Mouse (Mus musculus) macrophage (primary cell): ENCODE measurements around the gene Lpar5. TPM values are rescaled to one million over a fixed set of nuclear protein-coding genes. Genes with fewer than 3 reads are reported as not detected.
"Not testable (repeated sequence)": the region's sequence is repeated elsewhere in the genome, so short reads cannot be mapped to it uniquely, and the experiment has no call there.

Experiments
- H3K27ac ChIP-seq: fragments of 350-480 bp; formaldehyde crosslinking; 2 replicates; pipeline ENCODE4 v1.9.0; 2021
- H3K36me3 ChIP-seq: fragments of 350-480 bp; formaldehyde crosslinking; 2 replicates; pipeline ENCODE4 v1.9.0; 2021; ENCODE audit errors: inconsistent target
- H3K4me3 ChIP-seq: fragments of 350-480 bp; formaldehyde crosslinking; 2 replicates; pipeline ENCODE4 v1.9.0; 2021; ENCODE audit errors: inconsistent target
- H3K79me2 ChIP-seq: fragments of 350-480 bp; formaldehyde crosslinking; 2 replicates; pipeline ENCODE4 v1.9.0; 2021; ENCODE audit errors: inconsistent target
- WGBS: methylation state at CpG from one replicate; pipeline ENCODE4 v1.1.7; 2026; ENCODE audit warnings: inconsistent platforms; ENCODE audit not compliant: missing documents; 5-methylcytosine and 5-hydroxymethylcytosine counted together
- polyA plus RNA-seq: library from polyadenylated mRNA; stranded (reverse); fragments of 250-400 nt; gene quantifications from 3 replicates; pipeline ENCODE4 v1.2.4, GENCODE M21; 2018; ENCODE audit warnings: inconsistent platforms

Gene Lpar5
- polyA plus RNA-seq, 1 experiment from 2014 or later, result 28.0 TPM

- H3K79me2 ChIP-seq, H3K36me3 ChIP-seq, H3K4me3 ChIP-seq, H3K27ac ChIP-seq: not testable (repeated sequence)
- no CpG with 5 or more reads among the region's 1 CpGs for WGBS
These were observed 2.5 kb upstream of the Lpar5 start for GRCm38 (mm10) chr6:125065223-125065622.

- Histone ChIP-seq H3K79me2 (peaks cover 40% of the 10 kb centered on the region), H3K36me3 (no peaks in the 10 kb centered on the region; the same call in 1 of the 2 replicates)
- WGBS, result under 1% methylated on average over 18 of the region's 18 CpGs
These were observed 3.6 kb downstream of the Lpar5 start for GRCm38 (mm10) chr6:125071170-125071895.

GRCm38 (mm10) chr6:125071896-125072279 lies 4.2 kb downstream of the Lpar5 start:
- 0% methylated on average over 1 of the region's 2 CpGs for WGBS
- Histone ChIP-seq H3K4me3 (peak overlapping the region; percentile 42), H3K27ac (peak overlapping the region; percentile 85), H3K36me3 (no peaks in the 10 kb centered on the region; the same call in 1 of the 2 replicates), H3K79me2 (peaks cover 46% of the 10 kb centered on the region)

More at GRCm38 (mm10) chr6:125071170-125071895, 3.6 kb downstream of the Lpar5 start:
- H3K4me3 ChIP-seq, result peak overlapping the region; percentile 42
- H3K27ac ChIP-seq, result peak overlapping the region; percentile 85

- 20% methylated on average over 8 of the region's 8 CpGs for WGBS
- Histone ChIP-seq H3K79me2 (peaks cover 65% of the 10 kb centered on the region), H3K27ac (no peak overlapping the region), H3K36me3 (peaks cover under 1% of the 10 kb centered on the region; the same call in 1 of the 2 replicates), H3K4me3 (no peak overlapping the region)
These were observed 6.1 kb downstream of the Lpar5 start for GRCm38 (mm10) chr6:125073825-125074224.

- no peak overlapping the region for H3K4me3 ChIP-seq
- peaks cover 47% of the 10 kb centered on the region; the same call in 1 of the 2 replicates for H3K79me2 ChIP-seq
- 93% methylated on average over 25 of the region's 25 CpGs for whole genome bisulfite sequencing
These were observed 13.7 kb downstream of the Lpar5 start for GRCm38 (mm10) chr6:125081394-125081793.

GRCm38 (mm10) chr6:125081797-125082560 lies 14.3 kb downstream of the Lpar5 start:
- H3K79me2 ChIP-seq, result peaks cover 41% of the 10 kb centered on the region; the same call in 1 of the 2 replicates
- 93% methylated on average over 38 of the region's 45 CpGs for WGBS
- no peak overlapping the region for H3K4me3 ChIP-seq
- H3K27ac ChIP-seq, result no peak overlapping the region
- peaks cover 14% of the 10 kb centered on the region; the same call in 1 of the 2 replicates for H3K36me3 ChIP-seq

More at GRCm38 (mm10) chr6:125081394-125081793, 13.7 kb downstream of the Lpar5 start:
- H3K27ac ChIP-seq, result no peak overlapping the region
- H3K36me3 ChIP-seq, result peaks cover 14% of the 10 kb centered on the region; the same call in 1 of the 2 replicates

- Histone ChIP-seq H3K36me3 (peaks cover 14% of the 10 kb centered on the region; the same call in 1 of the 2 replicates), H3K79me2 (peaks cover 32% of the 10 kb centered on the region; the same call in 1 of the 2 replicates), H3K4me3 (no peak overlapping the region), H3K27ac (no peak overlapping the region)
- WGBS, result 67% methylated on average over 6 of the region's 7 CpGs
These were observed 15.2 kb downstream of the Lpar5 start for GRCm38 (mm10) chr6:125082801-125083386.

- 9% methylated on average over 4 of the region's 4 CpGs for WGBS
- Histone ChIP-seq H3K79me2 (peaks cover 17% of the 10 kb centered on the region; the same call in 1 of the 2 replicates), H3K36me3 (peaks cover 10% of the 10 kb centered on the region; the same call in 1 of the 2 replicates), H3K4me3 (no peak overlapping the region), H3K27ac (no peak overlapping the region)
These were observed 16.7 kb downstream of the Lpar5 start for GRCm38 (mm10) chr6:125084424-125084823.

GRCm38 (mm10) chr6:125087937-125088336 lies 20.2 kb downstream of the Lpar5 start:
- no peak overlapping the region for H3K4me3 ChIP-seq
- no peaks in the 10 kb centered on the region for H3K79me2 ChIP-seq
- no peaks in the 10 kb centered on the region for H3K36me3 ChIP-seq
- H3K27ac ChIP-seq, result no peak overlapping the region
- 100% methylated on average over 3 of the region's 3 CpGs for WGBS

- H3K36me3 ChIP-seq, result no peaks in the 10 kb centered on the region
- H3K4me3 ChIP-seq, result no peak overlapping the region
- H3K79me2 ChIP-seq, result no peaks in the 10 kb centered on the region
- 13% methylated on average over 15 of the region's 20 CpGs for WGBS
- H3K27ac ChIP-seq, result peak overlapping the region; percentile 40
These were observed 21.0 kb downstream of the Lpar5 start for GRCm38 (mm10) chr6:125088561-125089321.

- Histone ChIP-seq H3K4me3 (no peak overlapping the region), H3K36me3 (no peaks in the 10 kb centered on the region), H3K27ac (peak overlapping the region; percentile 40), H3K79me2 (no peaks in the 10 kb centered on the region)
- WGBS, result 22% methylated on average over 13 of the region's 15 CpGs
These were observed 22.0 kb downstream of the Lpar5 start for GRCm38 (mm10) chr6:125089521-125090321.

GRCm38 (mm10) chr6:125090341-125091085 lies 22.8 kb downstream of the Lpar5 start:
- H3K4me3 ChIP-seq, result no peak overlapping the region
- H3K36me3 ChIP-seq, result no peaks in the 10 kb centered on the region
- 63% methylated on average over 10 of the region's 10 CpGs for WGBS
- H3K79me2 ChIP-seq, result no peaks in the 10 kb centered on the region
- H3K27ac ChIP-seq, result no peak overlapping the region

- WGBS, result 16% methylated on average over 5 of the region's 5 CpGs
- Histone ChIP-seq H3K4me3 (no peak overlapping the region), H3K36me3 (no peaks in the 10 kb centered on the region), H3K79me2 (peaks cover 8% of the 10 kb centered on the region), H3K27ac (peak overlapping the region; percentile 35)
These were observed 24.7 kb downstream of the Lpar5 start for GRCm38 (mm10) chr6:125092372-125092771.
